Mouse (Mus musculus) T-helper 17 cell (primary cell): ENCODE data around the gene Ybx3.

Experiments
- in situ Hi-C, 2 experiments: fragments of 300-600 bp; cut with MboI, MseI; formaldehyde crosslinking; loops; 1 replicate in 1 of 2; 2 replicates in 1 of 2; pipeline ENCODE4 v1.15.1; 2025; ENCODE audit warnings: high pct_unique_total_duplicates in 2 of 2

The Ybx3 gene

DNA sequence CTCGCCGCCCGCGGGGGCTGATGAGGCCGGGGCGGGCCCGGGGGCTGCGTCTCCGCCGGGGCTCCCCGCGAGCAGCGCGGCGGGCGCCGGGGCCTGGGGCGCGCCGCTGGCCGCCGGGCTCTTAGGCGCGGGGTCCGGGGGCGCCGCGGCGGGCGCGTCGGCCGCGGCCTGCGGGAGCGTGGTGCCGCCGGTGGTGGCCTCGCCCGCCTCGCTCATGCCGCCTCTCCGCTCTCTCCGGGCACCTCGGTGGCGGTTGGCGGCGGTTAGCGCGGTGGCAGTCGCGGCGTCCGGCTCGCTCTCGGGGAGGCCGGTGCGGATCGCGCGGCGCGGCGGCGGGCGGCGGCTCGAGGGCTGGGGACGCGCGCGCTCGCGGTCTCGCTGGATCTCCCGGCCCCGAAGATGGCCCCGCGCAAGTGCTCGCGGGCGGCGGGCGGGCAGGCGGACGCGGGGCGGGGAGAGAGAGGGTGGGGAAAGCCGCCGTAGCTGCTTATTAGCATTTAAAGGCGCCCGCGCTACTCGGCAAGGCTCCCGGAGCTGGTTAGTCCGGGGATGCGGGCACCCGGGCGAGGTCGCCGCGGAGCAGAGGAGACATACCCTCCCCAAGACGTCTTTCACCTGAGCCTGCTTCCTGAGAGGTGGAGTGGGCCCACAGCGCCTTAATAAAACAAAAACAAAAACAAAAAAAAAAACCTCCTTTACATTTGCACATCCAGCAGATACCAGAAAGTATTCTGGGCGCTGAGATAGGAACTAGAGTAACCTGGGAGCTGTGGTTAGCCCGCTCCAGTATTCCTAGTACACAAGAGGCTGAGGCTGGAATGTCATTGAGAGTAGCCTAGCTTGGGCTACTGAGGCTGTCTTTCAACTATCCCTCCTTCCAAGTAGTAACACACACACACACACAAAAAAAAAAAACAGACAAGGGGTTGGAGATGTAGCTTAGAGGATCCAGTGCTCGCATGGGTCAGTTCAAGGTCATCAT, at the start of gene Ybx3:
Gene Ybx3 (minus strand): TSS at position 437 of the 982 bp plus-strand sequence.
- in situ Hi-C loops: no loop called here

DNA sequence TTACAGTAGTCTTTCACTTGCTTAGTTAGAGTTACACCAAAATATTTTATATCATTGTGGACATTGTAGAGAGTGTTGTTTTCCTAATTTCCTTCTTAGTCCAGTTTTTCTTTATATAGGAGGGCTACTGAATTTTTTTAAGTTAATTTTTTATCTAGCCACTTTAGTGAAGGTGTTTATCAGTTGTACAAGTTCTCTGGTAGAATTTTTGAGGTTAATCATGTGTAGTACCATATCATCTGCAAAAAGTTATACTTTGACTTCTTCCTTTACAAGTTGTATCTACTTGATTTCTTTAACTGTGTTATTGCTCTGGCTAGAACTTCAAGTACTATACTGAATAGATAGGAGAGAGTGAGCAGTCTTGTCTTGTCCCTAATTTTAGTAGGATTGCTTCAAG, 48.4 kb upstream of the Ybx3 start:
- in situ Hi-C loops: no loop called here

DNA sequence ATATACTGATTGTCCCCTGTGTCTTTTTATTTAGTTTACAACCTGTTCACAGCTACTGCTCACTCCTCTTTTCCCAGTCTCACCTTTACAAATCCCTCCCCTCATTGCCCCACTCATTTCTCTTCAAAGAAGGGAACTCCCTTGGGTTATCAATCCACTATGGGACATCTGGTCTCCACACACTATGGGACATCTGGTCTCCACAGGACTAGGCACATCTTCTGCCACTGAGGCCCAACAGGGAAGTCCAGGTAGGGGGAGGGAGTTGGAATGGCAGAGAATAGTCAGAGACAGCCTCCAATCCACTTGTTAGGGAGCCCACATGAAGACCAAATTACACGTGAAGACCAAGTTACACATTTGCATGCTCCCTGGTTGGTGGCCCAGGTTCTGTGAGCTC, 45.8 kb upstream of the Ybx3 start:
- in situ Hi-C loops: no loop called here

DNA sequence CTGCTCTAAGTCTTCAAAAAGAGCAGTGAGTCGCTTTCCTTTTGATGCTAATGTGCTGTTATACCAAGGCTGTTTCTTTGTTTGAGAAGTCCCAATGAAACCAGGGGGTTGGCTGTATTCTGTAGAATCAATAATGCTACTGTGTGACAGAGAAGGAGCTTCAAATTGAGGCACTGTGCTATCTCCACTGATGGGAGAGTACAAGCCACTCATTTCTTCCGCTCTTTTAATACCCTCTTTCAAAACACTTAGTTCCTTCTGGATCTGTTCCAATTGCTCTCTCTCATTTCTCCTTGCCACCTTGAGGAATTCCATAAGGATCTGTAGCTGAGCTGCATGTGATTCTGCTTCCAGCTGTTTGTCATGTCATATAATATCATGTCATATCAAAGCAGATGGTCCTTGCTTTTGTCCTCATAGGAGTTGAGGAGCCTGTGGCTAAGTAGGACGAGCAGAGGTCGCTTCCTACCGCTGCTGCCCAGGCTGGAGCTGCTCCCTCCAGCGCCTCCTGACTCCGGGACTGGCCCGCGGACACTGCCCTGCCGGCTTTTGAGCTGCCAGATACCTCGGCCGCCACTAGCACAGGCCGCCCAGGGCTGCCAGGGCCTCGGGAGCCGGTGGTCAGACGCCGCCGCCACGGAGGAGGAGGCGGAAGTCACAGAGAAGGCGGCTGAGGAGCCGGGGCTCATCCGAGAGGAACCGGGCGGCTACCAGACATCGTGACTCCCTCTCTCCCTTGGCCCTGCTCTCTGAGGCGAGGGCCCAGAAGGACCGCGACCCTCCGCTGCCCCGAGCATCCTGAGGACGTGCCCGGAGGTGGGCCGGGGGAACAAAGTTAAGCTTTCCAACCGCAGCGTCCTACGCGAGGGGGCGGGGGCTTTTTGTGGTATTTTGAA, 45.1 kb upstream of the Ybx3 start:
- in situ Hi-C loops: no loop called here

DNA sequence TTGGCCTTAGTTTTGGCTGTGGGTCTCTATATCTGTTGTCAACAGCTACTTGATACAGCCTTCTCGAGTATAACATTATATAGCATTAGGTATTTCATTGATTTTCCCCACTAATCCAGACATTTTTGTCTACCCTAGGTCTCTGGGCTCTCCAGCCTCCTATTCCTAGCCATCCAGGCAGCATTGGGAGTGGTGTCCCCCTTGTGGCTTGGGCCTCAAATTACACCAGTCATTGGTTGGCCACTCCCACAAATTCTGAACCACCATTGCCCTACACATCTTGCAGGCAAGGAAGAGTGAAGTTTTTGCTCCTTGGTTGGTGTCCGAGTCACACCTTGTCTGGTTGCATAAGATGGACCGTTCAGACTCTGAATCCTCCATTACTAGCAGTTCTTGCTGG, 33.3 kb upstream of the Ybx3 start:
- in situ Hi-C loops: no loop called here

DNA sequence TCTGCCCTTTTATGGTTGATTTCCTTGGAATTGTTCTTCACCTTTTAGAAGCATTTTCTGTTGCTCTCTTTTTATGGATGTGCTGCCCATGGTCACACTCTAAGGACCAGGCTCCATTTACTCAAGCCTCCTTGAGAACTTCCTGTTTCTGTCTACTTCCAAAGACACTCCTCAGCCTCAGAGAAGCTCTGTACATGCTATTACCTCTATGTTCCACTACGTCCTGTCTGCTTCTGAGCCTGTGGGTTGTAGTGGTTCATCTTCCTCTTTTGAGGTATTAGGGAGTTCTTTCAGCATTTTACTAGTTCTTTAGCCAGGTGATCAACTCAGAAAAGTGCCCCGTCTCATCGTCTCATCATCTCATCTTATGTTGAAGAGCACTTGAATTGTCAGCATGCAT, 31.3 kb upstream of the Ybx3 start:
- in situ Hi-C loops: loop anchor here in 1 of 2 experiments (5.0 kb wide), 1 partner anchor 42 kb away; no protein-coding TSS in a partner anchor

DNA sequence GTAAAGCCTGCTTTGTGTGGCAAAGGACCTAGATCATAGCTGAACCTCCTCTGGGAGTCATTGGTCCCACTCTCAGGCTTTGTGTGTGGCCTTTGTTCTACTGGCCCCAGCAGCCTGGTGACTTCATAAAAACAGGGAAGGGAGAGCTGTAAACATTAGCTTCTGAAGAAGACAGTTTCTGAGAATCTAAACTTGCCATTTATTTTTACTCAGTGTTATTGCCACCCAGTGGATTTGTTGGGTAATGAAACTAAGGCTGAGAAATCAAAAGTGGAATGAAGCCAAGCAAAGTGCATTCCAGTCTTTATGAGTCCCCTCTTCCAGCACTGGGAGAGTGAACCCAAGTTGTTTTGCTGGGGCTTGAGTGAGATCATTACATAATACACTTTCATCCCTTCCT, 30.5 kb upstream of the Ybx3 start:
- in situ Hi-C loops: loop anchor here in 1 of 2 experiments (5.0 kb wide), 1 partner anchor 41 kb away; no protein-coding TSS in a partner anchor

DNA sequence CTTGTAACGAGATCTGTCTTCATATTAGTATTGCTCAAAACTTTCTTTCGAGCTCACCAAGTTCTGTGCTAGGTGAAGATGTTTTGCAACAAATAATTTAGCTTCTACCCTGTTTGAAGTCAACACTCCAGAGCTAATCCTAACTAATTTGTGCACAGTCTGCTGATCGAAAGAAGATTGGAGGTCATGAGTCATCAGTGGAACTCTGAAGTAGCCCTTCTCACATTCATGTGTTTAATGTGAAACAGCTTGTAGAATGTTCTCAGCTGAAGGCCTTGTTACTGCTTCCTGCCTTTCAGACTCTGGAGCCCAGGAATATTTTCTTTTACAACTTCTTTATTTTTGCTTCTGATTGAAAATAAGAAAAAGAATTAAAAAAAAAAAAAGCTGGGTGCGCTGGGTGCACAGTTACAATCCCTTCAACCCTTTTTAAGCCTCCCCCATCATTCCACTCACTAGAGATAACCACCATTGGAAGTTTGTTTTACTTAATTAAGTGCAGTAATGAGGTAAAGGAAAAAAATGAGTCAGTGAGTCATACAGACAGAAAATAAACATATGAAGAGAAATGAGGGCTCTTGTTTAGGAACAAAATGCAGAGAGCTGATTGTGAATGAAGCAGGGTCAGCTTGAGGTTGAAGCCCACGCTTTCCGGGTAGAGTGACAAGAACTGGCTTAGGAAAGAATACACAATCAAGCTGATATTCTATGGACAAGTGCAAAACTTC, 23.0 kb upstream of the Ybx3 start:
- in situ Hi-C loops: no loop called here

DNA sequence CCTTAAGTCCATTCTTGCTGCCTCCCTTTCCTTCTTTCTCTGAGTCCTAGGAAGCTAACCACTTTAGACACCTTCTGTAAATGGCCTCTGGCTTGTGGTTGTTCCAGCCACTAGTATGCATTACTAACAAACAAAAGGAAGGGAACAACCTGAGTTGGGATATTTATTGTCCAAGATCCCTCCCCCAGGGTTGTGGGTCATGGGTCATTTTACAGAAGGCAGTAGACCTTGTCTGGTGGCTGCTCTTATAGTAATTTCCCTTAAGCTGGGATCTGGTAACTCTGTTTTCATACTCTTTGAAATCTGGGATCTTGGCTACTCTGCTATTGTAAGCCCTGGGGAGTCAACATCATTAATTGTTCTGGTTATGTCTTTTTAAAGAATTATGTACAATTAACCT, 18.7 kb upstream of the Ybx3 start:
- in situ Hi-C loops: no loop called here

DNA sequence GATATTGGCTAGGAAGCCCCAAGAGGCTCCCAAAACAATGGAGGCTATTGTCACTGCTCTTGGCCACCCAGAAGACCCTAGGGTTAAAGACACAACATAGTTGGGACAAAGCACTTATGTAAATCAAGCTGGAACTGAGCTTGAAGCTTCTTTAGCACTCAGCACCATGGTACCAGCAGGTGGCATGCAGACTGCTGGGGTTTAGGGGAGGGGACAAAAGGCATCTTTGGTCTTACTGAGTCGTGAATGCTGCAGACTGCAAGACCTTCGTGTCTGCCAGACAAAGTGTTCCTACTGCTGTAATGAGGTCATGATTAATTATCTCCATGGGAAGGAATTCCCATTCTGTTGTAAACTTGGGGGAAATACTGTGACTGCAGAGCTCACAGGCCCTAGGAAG, 17.6 kb upstream of the Ybx3 start:
- in situ Hi-C loops: no loop called here

DNA sequence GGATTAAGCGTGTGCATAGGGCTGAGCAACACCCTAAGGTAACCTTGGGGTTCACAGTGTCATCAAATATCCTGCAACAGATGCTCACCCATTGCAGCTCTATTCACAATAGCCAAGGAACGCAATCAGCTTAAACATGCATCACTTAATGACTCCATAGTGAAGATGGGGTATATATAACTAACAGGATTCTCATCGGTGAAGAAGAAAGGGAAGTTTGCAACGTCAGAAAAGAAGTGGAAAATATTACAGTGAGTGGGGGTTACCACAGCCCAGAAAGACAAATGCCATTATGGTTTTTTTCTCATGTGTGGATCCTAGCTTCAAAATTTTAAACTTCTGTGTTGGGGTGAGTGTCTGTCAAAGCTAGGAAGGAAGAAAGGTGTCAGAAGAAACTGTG, 16.9 kb upstream of the Ybx3 start:
- in situ Hi-C loops: no loop called here

DNA sequence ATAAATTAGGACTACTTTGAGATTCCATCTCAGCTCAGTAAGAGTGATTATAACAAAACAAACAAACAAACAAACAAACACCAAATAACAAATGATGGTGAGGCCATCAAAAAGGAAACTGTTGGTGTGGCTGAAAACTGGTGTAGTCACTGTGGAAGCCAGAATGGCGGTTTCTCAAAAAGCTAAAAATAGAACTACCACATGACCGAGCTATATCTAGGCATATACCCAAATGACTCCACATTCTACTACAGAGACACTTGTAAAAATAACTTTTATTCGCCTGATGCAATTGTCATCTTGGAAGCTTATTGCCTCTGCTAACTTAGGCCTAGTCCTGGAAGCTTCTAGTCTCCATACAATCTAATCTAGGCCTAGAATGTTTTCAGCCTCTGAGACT, 16.0 kb upstream of the Ybx3 start:
- in situ Hi-C loops: no loop called here

DNA sequence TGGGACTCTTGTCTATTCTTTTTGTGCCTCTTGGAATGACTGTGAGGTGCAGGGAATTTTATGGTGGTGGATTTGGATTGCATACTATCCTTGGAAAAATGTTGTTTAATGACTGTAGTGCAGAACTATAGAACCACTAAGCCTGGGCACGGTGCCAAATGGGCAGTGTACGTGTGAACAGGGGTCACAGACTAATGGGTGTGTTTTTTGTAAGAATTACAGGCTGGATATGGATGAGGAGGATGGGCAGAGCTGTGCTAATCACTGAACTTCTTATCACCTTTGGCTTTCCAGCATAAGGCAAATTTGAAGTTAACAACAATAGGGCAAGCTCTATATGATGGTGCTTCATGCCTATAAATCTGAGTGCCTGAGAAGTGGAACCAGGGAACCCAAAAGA, 14.8 kb upstream of the Ybx3 start:
- in situ Hi-C loops: no loop called here

DNA sequence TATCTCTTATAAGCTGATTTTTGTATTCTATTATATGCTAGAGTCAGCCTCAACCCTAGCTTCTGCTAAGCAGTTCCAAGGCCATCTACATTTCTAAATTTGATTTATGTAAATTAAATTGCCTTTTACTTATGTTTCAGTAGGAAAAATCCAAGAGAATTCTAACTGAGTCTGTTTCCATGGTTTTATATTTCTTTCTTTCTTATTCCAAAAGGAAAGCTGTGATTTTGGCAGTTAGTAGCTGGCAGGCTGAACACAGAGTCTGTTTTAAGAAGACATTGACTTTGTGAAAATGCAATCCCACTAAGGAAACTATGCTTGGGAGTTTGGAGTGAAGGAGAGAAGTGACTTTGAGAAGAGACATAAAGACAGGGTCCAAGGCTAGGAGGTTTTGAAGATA, 14.3 kb upstream of the Ybx3 start:
- in situ Hi-C loops: no loop called here

DNA sequence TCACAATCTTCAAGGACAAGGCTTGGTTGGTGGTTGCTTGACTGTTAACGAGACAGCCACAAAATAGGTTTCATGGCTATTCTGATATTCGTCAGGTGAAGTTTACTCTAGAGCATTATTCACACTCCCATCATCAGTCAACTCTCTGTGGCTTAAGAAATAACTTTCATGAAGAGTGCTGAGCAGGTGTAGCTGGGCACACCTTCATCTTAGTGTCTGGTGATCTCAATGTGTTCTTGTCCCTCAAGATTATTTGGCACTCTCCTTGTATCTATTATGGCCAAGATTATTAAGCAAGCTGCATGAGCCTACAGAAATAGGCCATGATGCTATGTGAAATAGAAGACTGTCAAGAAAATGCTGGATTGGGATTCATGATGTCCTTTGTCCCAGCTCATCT, 13.0 kb upstream of the Ybx3 start:
- in situ Hi-C loops: no loop called here

DNA sequence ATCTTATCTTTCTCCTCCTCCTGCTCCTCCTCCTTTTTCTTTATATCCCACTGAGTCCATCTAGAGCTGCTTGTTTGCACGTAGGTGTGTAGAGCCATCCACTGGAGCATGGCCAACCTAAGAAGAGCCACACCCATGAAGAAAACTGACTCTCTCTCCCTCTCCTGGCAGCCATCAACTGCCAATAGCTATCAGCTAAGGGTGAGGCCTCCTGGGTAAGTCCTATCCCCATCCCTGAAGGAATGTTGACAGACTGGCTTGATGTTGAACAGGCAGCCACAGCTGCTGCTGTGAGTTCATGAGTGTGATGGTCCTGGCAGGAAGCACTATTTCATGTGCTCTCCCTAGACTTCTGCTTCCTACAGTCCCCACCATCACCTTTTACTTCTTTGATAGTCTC, 8.4 kb upstream of the Ybx3 start:
- in situ Hi-C loops: no loop called here

DNA sequence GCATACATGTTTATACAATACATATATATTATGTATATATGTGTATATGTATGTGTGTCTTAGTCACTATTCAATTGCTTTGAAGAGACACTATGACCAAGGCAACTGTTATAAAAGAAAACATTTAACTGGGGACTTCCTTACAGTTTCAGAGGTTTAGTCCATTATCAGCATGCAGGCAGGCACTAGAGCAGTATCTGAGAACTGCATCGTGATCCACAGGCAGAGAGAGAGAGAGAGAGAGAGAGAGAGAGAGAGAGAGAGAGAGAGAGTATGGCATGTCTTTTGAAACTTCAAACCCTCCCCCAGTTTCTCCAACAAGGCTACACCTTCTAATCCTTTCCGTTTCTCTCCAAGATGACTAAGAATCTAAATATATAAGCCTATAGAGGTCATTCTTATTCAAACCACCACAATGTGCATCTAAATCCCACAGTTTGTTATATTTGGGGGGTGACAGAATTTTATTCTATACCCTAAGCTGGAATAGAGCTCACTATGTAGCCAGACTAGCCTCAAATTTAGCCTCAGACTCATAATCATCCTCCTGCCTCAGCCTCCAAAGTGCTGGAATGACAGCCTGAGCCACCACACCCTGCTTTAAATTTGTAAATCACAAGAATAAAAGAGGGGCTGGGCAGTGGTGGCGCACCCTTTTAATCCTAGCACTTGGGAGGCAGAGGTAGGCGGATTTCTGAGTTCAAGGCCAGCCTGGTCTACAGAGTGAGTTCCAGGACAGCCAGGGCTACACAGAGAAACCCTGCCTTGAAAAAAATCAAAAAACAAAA, 5.8 kb upstream of the Ybx3 start:
- in situ Hi-C loops: no loop called here

DNA sequence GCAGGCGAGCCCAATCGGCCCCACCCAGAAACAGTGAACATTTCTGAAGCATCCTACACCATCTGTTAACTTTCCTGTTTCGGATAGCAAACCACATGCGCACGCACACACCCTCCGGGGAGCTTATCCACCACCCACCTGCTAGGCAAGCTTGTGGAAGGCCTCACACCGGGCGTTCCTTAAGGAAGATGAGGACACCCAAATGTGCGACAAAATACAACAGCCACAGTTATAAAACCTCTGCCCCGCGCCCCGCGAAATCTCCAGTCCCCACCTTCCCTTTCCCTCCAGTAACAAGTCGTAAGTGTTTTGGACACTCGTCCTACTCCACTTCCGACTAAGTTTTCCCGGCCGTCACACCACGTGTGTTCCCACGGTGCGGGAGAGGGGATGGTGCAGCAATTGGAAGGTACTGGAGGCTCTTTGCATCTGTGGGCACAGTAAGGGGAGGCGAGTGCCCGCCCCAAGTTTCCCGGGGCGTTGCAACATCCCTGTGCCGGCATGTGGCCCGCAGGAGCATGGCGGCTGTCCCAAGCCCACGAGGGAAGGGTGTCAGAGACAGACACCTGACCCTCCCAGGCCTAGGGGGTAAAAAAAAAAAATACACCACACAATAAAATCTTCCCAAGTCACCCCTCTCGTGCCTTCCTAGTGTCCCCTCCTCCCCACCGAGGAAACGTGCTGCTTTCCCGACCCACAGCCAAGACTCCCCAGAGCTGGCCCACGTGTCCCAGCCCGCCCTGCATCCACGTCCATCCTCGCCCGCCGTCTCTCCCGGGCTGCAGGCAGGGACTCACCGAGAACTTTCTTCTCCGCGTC, 846 bp downstream of the Ybx3 start:
- in situ Hi-C loops: no loop called here

DNA sequence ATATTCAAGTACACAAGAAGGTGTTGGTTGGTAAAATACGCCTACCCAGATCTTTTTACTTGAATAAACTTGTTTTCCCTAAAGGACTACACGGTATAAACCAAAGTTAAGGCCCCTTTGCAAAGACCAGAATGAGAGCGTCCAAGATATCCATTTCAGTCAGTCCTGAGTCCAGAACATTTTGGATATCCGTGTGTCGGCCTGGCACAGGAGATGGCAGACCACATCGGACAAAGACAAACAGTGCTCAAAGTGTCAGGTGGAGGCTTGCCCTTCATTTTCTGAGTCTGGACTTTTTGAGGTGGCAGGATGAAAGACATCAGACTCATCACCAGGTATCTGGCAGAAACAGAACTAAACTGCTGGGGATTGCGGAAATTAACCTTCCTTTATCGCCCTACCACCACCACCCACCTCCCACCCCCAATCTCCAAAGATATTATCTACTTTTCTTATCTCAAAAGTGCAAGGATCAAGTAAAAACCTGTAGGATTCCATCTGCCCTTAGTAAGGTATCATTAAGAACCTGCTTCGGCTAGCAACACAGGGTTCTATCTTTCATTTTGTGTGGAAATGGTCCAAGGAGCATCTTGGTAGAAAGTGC, 1.8 kb downstream of the Ybx3 start:
- in situ Hi-C loops: no loop called here

DNA sequence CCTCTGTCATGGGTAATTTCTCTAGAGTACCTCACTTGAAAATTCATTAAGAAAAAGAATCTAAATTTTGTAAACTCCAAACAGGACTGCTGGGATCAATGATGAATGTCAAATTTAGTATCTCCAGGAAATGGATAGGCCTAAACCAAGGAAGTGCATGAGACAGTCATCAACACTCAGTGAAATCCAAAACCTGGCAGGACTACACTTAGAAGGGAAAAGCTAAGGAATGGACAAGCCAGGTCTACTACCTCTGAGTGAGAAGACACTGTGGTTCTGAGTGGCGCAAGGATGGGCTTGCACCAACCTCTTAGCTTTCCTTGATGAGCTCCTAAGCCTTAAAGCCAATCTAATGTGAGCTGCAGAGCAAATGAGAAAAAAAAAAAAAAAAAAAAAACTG, 2.8 kb downstream of the Ybx3 start:
- in situ Hi-C loops: no loop called here
